Mouse (Mus musculus) 416B (cell line): ENCODE results near the gene Ap1m2.
"Not testable (repeated sequence)": the region's sequence is repeated elsewhere in the genome, so short reads cannot be mapped to it uniquely, and the experiment has no call there.

Experiments
- DNase-seq: peaks from one replicate; pipeline ENCODE4 v3.0.0; 2011; ENCODE audit warnings: low read depth

Ap1m2 gene

GRCm38 (mm10) chr9:21327569-21327968 lies 15.4 kb upstream of the Ap1m2 start:
- DNase-seq = peak; percentile 54

DNA sequence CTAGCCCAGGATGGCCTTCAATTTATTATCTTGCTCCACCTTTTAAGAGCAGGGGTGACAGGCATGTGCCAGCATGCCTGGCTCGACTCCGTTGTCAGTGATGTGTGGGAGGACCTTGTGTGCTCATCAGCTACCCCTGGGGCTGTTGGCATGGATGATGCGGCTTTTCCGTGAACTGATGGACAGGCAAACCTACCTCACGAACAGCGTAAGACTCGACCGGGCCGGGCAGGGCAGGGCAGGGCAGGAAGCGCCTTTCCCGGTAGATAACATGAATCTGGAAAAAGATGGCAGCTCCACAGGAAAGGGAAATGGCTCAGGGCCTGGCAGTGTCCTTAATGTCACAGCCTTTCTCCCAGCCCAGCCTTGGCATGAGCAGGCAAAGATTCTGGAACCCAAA lies 12.1 kb upstream of the Ap1m2 start:
- DNase-seq = peak; percentile 38

GRCm38 (mm10) chr9:21322917-21323297 lies 10.8 kb upstream of the Ap1m2 start:
- DNase-seq = not testable (repeated sequence)

DNA sequence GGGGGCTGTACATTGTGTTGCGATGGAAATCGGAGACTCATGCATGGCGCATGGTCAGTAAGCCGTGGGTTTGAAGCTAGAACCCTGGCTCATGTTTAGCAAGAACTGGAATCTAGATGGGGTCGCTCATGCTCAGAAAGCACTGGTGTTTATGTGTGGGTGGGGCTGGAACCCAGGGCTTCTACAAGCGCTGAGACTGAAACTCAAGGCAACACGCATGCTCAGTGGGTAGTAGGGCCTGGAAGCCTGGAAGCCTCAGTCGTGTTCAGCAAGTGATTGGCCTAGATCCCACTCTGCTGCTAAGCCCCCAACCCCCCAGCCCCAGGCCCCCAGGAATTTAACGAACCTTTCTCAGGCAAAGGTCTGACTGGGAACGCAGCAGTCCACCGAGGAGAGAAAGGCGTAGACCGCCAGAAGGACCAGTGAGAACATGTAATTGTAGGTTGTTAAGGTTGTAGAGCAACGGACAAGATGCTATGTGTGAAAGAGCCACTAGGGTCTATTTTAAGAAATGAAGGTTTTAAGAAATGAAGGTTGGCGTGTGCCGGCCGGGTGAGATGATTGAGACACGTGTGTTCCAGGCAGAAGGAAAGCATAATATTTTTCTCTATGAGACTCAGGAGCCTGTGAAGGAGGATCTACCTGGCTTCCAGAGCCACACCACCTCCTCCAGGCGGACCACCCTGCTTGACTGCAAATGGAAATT lies 10.2 kb upstream of the Ap1m2 start:
- no peak for DNase-seq

DNA sequence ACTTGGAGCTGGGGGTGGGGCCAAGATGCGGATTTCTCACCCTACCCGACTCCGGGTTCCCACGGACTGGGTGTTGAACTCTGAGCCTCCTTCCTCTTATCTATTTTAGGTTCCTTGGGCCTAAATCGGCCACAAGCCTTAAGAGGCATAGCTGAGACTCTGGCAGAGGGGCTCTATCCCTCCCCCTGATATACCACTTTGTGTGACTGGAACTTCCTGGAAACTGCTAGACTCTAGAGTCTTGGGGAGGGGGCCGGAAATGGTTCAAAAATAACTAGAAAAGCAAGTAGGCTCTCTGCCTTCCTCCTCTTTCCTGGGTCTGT lies 9.3 kb upstream of the Ap1m2 start:
- DNase-seq = peak; percentile 80

GRCm38 (mm10) chr9:21320619-21321512 lies 8.7 kb upstream of the Ap1m2 start, which contains the start of gene Slc44a2:
Slc44a2 (plus strand) TSS chr9:21320698.
- peak; percentile 88 for DNase-seq

GRCm38 (mm10) chr9:21320280-21320618 lies 8.1 kb upstream of the Ap1m2 start:
- no peak for DNase-seq

- no peak for DNase-seq
These were observed 7.4 kb upstream of the Ap1m2 start for GRCm38 (mm10) chr9:21319503-21319902.

- DNase-seq = peak; percentile 69
These were observed 6.7 kb upstream of the Ap1m2 start for GRCm38 (mm10) chr9:21318792-21319191.

DNA sequence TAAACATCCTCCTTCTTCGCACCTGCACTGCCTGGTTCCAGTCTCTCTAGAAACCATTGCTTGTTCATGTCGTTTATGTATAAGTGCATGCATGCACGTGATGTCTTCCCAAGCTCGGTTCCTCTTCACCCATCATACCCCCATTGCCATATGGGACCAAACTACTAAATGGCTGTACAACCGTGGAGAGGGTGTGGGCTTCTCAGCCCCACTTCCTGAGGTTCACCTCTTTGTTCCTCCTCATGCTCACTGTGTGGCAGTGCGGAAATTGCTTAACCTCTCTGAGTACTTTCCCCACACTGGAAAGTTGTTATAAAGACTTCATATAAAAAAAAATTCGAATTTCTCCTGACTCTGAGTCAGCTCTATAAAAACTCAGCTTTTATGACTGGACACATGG lies 4.6 kb upstream of the Ap1m2 start:
- DNase-seq = peak; percentile 82

DNA sequence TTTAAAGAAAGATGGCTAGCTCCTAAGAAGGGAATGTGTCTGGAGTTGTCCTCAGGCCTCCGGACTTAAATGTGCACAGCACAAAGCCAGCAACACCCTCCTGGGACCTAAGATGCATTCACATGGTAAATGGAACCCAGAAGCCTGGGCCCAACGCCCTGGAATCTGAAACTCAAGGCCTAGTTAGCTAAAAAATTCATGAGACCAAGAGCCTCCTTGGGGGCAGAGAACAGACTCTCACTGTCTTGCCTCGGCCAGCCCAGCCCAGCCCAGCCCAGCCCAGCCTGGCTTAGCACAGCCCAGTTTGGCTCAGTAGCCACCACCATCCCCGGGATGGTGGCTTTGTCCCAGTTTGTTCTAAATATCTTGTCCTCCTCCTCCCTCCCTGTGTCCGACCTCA lies 3.3 kb upstream of the Ap1m2 start:
- no peak for DNase-seq

DNA sequence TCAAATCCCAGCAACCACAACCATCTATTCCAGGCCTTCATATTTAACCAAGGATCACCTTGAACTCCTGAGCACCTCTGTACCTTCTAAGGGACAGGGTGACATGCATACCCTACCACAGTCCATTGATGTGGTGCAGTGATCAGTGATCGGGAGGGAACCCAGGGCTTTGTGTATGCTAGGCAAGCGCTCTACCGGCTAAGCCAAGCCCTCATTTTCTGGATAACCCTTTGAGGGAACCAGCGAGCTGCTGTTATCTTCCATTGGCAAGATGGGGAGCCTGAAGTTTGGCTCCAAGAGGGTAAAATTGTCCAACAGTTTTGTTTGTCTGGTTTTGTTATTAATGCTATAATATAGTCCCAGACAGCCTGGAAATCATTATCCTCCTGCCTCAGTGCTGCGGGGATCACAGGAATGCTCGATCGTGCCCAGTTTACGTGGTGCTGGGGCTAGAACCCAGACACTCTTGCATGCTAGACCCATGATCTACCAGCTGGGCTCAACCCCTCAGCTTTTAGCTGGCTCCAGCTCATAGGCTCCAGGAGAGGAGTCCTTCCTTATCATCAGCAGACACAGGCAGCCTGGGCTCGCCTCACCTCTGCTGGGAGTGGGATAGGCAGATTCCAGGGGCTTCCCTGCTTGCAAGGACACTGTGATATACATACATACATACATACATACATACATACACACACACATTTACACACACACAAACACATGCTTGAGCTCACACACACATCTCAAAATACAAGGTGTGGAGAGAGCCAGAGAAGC lies 2.4 kb upstream of the Ap1m2 start:
- DNase-seq = no peak

- peak; percentile 88 for DNase-seq
These were observed 1.3 kb upstream of the Ap1m2 start for GRCm38 (mm10) chr9:21313394-21313793.

DNA sequence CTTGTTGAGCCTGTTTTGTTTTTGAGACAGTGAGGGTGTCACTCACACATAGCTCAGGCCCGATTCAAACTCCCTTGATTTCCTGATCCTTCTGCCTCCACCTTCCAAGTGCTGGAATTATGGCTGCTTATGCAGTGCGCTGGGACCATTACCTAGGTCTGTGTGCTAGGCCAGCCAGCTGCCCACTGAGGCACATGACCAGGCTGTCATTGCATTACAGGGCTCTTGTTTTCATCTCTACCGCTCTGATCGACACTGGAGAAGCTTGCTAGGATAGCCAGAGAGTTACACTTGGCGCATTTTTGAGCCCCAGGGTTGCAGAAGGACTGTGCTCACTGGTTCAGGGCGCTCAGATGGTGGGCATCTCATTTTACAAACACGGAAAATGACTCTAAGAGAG lies 442 bp downstream of the Ap1m2 start:
- DNase-seq = no peak

- DNase-seq = peak; percentile 97
These were observed 2.9 kb downstream of the Ap1m2 start for GRCm38 (mm10) chr9:21309150-21309741.

GRCm38 (mm10) chr9:21305065-21305464 lies 7.1 kb downstream of the Ap1m2 start:
- no peak for DNase-seq

DNA sequence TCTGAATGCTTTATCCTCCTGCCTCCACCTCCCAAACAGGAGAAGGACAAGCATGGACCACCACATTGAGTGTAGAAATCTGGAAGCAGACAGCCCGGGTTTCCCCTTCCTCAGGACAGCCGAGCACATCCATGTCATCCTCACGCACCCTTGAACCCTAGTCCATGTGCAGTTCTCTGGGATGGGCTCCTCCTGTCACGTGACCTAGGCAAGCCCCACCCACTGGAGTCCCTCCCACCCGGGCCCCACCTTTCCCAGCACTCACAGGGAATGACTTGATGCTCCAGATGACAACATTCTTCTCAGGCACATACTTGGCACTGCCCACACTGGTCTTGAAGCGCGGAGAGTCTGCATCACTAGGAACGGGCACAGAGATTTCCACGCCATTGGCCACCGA lies 13.1 kb downstream of the Ap1m2 start:
- DNase-seq = no peak

DNA sequence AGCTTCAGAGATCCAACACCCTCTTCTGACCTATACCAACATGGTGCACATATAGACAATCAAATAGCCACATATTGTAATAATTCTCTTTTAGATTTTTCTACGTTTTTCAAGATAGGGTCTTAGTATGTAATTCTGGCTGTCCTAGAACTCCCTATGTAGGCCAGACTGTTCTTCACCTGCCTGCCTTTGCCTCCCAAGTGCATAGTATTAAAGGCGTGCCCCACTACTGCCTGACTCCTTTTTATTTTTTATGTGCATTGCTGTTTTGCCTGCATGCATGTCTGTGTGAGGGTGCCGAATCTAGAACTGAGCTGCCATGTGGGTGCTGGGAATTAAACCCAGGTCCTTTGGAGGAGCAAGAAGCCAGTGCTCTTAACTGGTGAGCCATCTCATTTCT lies 19.9 kb downstream of the Ap1m2 start:
- peak; percentile 28 for DNase-seq

DNA sequence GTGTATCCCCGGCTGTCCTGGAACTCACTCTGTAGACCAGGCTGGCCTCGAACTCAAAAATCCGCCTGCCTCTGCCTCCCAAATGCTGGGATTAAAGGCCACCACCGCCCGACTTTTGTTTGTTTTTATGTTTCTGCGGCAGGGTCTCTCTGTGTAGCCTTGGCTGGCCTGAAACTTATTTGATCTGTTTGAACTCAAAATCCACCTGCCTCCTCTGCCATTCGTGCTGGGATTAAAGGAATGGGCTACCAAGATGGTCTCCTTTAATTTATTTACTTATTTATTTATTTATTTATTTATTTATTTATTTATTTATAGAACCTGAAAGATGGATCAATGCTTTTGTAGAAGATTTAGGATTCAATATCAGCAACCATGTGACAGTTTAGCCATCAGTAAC lies 20.3 kb downstream of the Ap1m2 start:
- DNase-seq = not testable (repeated sequence)

GRCm38 (mm10) chr9:21291022-21291787 lies 20.9 kb downstream of the Ap1m2 start, which contains the start of gene Cdkn2d:
Cdkn2d (minus strand) TSS chr9:21291407.
- DNase-seq = peak; percentile 100

GRCm38 (mm10) chr9:21290589-21290988 lies 21.5 kb downstream of the Ap1m2 start:
- no peak for DNase-seq

- DNase-seq = no peak
These were observed 22.8 kb downstream of the Ap1m2 start for GRCm38 (mm10) chr9:21289337-21289671.
